Mouse (Mus musculus) natural killer cell, adult 2 months (primary cell): ENCODE data around the gene Slc22a16.

Experiments
- DNase-seq, 2 experiments: peaks; one replicate each; pipeline ENCODE4 v3.0.0; 2022; ENCODE audit warnings: low spot score in 2 of 2

Slc22a16 gene

GRCm38 (mm10) chr10:40604706-40605394 is 34.7 kb downstream of the Slc22a16 start:
- no peak for DNase-seq

- no peak for DNase-seq
Measured at GRCm38 (mm10) chr10:40617973-40618372, 47.8 kb downstream of the Slc22a16 start.

GRCm38 (mm10) chr10:40619760-40620159 is 49.6 kb downstream of the Slc22a16 start:
- DNase-seq: no peak

- DNase-seq: peak in 1 of 2 experiments; percentile 31
Measured at GRCm38 (mm10) chr10:40629140-40629539, 59.0 kb downstream of the Slc22a16 start.

- no peak for DNase-seq
Measured at GRCm38 (mm10) chr10:40629656-40630311, 59.6 kb downstream of the Slc22a16 start, which contains the start of gene Ddo. TSS of gene Ddo (plus strand) at chr10:40630011.

- DNase-seq: no peak
Measured at GRCm38 (mm10) chr10:40630457-40630856, 60.3 kb downstream of the Slc22a16 start.

GRCm38 (mm10) chr10:40630961-40631360 is 60.8 kb downstream of the Slc22a16 start:
- DNase-seq: no peak

- no peak for DNase-seq
Measured at GRCm38 (mm10) chr10:40632087-40632486, 62.0 kb downstream of the Slc22a16 start.

- no peak for DNase-seq
Measured at GRCm38 (mm10) chr10:40637331-40637730, 67.2 kb downstream of the Slc22a16 start.

- no peak for DNase-seq
Measured at GRCm38 (mm10) chr10:40638276-40638675, 68.1 kb downstream of the Slc22a16 start.

GRCm38 (mm10) chr10:40638823-40639819 is 69.0 kb downstream of the Slc22a16 start:
- no peak for DNase-seq

- no peak for DNase-seq
Measured at GRCm38 (mm10) chr10:40640406-40640805, 70.3 kb downstream of the Slc22a16 start.

- no peak for DNase-seq
Measured at GRCm38 (mm10) chr10:40641901-40642300, 71.8 kb downstream of the Slc22a16 start.

GRCm38 (mm10) chr10:40643126-40643525 is 73.0 kb downstream of the Slc22a16 start:
- DNase-seq: no peak

GRCm38 (mm10) chr10:40644456-40644855 is 74.3 kb downstream of the Slc22a16 start:
- no peak for DNase-seq

GRCm38 (mm10) chr10:40645346-40645745 is 75.2 kb downstream of the Slc22a16 start:
- DNase-seq: no peak

- no peak for DNase-seq
Measured at GRCm38 (mm10) chr10:40648776-40649175, 78.6 kb downstream of the Slc22a16 start.

GRCm38 (mm10) chr10:40649634-40650033 is 79.5 kb downstream of the Slc22a16 start:
- DNase-seq: no peak

GRCm38 (mm10) chr10:40651676-40652075 is 81.5 kb downstream of the Slc22a16 start:
- no peak for DNase-seq
